Mouse (Mus musculus) midbrain, embryonic 12.5 days (tissue): ENCODE data around the gene Pdcd2l. TPM values are rescaled to one million over a fixed set of nuclear protein-coding genes. Genes with fewer than 3 reads are reported as not detected.

Source experiments
- ATAC-seq: fragments of 200-750 bp; cut with Nextera tagmentation; 2 replicates; pipeline ENCODE4 v1.8.0; 2017; ENCODE audit warnings: low read depth, moderate TSS enrichment, moderate library complexity; ENCODE audit not compliant: low FRiP score
- H3K27ac ChIP-seq: fragments of 300-500 bp; sonication (generic); replicated peaks from 2 replicates; pipeline ENCODE4 v1.5.1; 2016; ENCODE audit warnings: mild to moderate bottlenecking
- H3K27me3 ChIP-seq: fragments of 300-500 bp; sonication (generic); 2 replicates; pipeline ENCODE4 v1.6.1; 2016; ENCODE audit warnings: mild to moderate bottlenecking
- H3K36me3 ChIP-seq: fragments of 300-500 bp; sonication (generic); 2 replicates; pipeline ENCODE4 v1.6.1; 2016
- H3K4me1 ChIP-seq: fragments of 300-500 bp; sonication (generic); 2 replicates; pipeline ENCODE4 v1.6.1; 2016
- H3K4me2 ChIP-seq: fragments of 300-500 bp; sonication (generic); replicated peaks from 2 replicates; pipeline ENCODE4 v1.6.1; 2016; ENCODE audit warnings: mild to moderate bottlenecking, moderate library complexity
- H3K4me3 ChIP-seq: fragments of 300-500 bp; sonication (generic); 2 replicates; pipeline ENCODE4 v1.5.1; 2016; ENCODE audit warnings: mild to moderate bottlenecking
- H3K9ac ChIP-seq: fragments of 300-500 bp; sonication (generic); replicated peaks from 2 replicates; pipeline ENCODE4 v1.6.1; 2016; ENCODE audit warnings: mild to moderate bottlenecking, moderate library complexity
- H3K9me3 ChIP-seq: fragments of 300-500 bp; sonication (generic); 2 replicates; pipeline ENCODE4 v1.6.1; 2016; ENCODE audit warnings: mild to moderate bottlenecking
- WGBS: fragments of 180-500 bp; shearing (Covaris S2); methylation state at CpG from one replicate; pipeline ENCODE4 v1.1.7; 2016; 5-methylcytosine and 5-hydroxymethylcytosine counted together
- polyA plus RNA-seq: library from polyadenylated mRNA; unstranded; fragments of >200 nt; fragmentation: Nextera tagmentation; extraction: Ambion mirVana; gene quantifications from 2 replicates; pipeline ENCODE4 v1.2.1, GENCODE M21; 2016

Gene Pdcd2l
- polyA plus RNA-seq, 1 experiment from 2014 or later = 74.9 TPM

DNA sequence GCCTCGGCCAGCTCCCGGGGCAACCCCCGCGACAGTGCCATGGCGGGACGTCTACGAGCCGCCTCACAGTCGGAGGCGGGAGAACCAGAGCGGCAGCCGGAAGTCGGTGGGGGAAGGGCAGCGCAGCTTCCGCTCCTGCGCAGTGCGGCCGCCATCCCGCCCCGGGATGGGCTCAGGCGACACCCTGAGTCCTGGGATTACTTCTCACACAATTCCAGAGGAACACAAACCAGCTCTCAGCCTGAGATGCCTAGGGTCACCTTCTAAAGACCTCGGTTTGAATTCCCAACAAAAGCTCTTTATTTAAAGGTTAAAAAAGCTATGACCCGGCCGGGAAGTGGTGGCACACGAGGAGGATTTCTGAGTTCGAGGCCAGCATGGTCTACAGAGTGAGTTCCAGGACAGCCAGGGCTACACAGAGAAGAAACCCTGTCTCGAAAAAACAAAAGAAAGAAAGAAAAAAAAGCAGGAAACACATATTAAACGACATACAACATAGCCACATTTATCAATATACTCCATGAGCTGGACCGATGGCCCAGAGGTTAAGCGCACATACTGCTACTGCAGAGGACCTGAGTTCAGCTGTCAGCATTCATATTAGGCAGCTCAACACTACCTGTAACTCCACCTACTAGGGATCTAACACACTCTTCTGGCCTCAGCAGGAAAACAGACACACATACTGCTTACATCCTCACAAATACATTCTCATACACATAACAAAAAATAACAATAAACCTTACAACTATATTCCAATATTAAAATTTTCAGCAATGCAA is 27.8 kb downstream of the Pdcd2l start:
- Histone ChIP-seq H3K27me3 (no peaks in the 10 kb centered on the region), H3K4me2 (peak overlapping the region; percentile 75), H3K4me3 (peak overlapping the region; percentile 91), H3K4me1 (peaks cover 11% of the 10 kb centered on the region), H3K9ac (peak overlapping the region; percentile 96), H3K36me3 (peaks cover 15% of the 10 kb centered on the region), H3K27ac (peak overlapping the region; percentile 89), H3K9me3 (no peaks in the 10 kb centered on the region)
- WGBS = 10% methylated on average over 30 of the region's 30 CpGs
- ATAC-seq = peak; percentile 96

DNA sequence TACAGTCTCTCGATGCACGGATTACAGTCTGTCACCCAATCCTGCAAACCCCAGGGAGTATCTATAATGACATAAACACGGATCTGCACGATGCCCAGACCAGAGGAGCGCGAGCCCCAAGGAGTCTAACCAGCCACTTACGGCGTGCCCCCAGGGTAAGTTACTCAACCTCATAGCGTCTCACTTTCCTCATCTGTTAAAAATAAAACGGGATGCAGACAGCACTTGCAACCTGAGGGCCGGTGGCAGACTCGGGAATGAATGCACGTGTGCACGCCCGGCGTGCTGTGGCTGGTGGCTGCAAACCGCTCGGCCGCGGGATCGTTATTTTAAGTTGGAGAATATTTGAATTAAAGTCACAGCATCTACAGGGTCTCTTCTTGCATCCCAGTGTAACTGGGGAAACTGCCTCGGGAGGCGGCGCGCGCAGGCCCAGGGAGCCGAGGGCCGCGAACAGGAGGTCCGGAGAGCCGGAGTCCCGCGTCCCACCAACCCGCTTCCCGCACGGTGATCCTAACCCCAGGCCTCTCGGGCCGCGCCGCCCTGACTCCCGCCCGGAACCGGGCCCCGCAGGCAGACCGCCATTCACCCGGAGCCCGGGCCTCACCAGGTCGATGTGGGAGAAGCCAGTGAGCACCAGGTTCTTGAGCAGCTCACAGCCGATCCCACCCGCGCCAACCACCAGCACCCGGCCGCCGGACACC is 28.5 kb downstream of the Pdcd2l start:
- no peaks in the 10 kb centered on the region for H3K27me3 ChIP-seq
- peak; percentile 8 for ATAC-seq
- H3K9ac ChIP-seq = peak overlapping the region; percentile 96
- H3K27ac ChIP-seq = peak overlapping the region; percentile 89
- peak overlapping the region; percentile 91 for H3K4me3 ChIP-seq
- peak overlapping the region; percentile 75 for H3K4me2 ChIP-seq
- under 1% methylated on average over 54 of the region's 54 CpGs for WGBS
- H3K9me3 ChIP-seq = no peaks in the 10 kb centered on the region
- peaks cover 11% of the 10 kb centered on the region for H3K4me1 ChIP-seq
- H3K36me3 ChIP-seq = peaks cover 23% of the 10 kb centered on the region

DNA sequence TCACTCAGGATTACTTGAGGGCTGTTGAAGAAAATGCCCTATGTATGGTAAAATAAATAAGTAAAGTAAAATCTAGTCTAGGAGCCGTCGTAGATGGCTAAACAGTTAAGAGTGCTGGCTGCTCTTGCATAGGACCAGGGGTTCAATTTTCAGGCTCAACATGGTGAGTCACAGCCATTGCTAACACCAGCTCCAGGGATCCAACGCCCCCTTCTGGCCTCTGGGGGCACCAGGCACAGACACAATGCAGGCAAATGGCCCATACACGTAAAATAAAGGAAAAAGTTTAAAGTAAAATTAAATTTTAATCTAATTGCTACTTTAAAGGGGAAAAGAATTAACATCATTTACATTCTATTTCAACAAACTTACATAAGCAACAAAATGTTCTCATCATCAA is 29.6 kb downstream of the Pdcd2l start:
- no peak overlapping the region for H3K9ac ChIP-seq
- H3K4me2 ChIP-seq = peak overlapping the region; percentile 30
- H3K27me3 ChIP-seq = no peaks in the 10 kb centered on the region
- H3K36me3 ChIP-seq = peaks cover 33% of the 10 kb centered on the region
- WGBS = 51% methylated on average over 4 of the region's 4 CpGs
- H3K27ac ChIP-seq = no peak overlapping the region
- peaks cover 11% of the 10 kb centered on the region for H3K4me1 ChIP-seq
- no peaks in the 10 kb centered on the region for H3K9me3 ChIP-seq
- H3K4me3 ChIP-seq = 0 out of 2 replicates have a peak overlapping the region, but pooled peaks have one; percentile 9
- no peak for ATAC-seq

DNA sequence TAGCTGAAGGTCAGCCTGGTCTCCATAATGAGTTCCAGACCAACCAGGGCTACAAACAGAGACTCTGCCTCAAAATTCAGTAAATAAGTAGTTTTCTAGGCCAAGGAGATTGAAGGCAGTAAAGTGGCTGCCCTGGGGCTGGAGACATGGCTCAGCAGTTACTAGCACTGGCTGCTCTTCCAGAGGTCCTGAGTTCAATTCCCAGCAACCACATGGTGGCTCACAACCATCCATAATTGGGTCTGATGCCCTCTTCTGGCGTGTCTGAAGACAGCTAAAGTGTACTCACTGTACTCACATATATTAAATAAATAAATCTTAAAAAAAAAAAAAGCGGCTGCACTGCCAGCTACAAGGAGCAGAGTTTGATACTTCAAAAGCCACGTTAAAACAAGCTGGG is 30.5 kb downstream of the Pdcd2l start:
- H3K9me3 ChIP-seq = no peaks in the 10 kb centered on the region
- no peak overlapping the region for H3K27ac ChIP-seq
- no peaks in the 10 kb centered on the region for H3K27me3 ChIP-seq
- WGBS = 93% methylated on average over 3 of the region's 3 CpGs
- H3K4me2 ChIP-seq = no peak overlapping the region
- H3K4me3 ChIP-seq = no peak overlapping the region
- no peak overlapping the region for H3K9ac ChIP-seq
- peaks cover 42% of the 10 kb centered on the region for H3K36me3 ChIP-seq
- no peak for ATAC-seq
- H3K4me1 ChIP-seq = peaks cover 11% of the 10 kb centered on the region

DNA sequence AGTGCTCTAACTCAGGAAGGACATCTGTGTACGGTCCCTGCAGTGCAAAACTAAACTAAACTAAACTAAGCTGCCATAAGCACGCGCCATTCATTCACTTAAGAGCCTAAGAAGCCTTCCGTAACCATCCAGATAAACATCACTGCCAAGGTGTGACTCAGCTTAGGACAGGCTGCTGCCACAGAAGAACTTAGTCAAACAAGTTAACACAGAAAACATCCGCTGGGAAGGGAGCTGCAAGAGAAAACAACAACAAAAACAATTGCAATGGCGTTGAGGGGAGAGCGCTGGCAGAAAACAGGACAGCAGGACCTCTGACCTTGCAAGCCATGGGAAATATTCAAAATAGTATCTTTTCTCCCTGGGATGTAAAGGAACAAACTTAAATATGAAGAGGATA is 31.8 kb downstream of the Pdcd2l start:
- WGBS = 95% methylated on average over 7 of the region's 7 CpGs
- Histone ChIP-seq H3K27me3 (no peaks in the 10 kb centered on the region), H3K4me1 (peaks cover 11% of the 10 kb centered on the region), H3K9me3 (no peaks in the 10 kb centered on the region), H3K9ac (no peak overlapping the region), H3K36me3 (peaks cover 53% of the 10 kb centered on the region), H3K27ac (no peak overlapping the region), H3K4me3 (no peak overlapping the region), H3K4me2 (no peak overlapping the region)
- no peak for ATAC-seq

DNA sequence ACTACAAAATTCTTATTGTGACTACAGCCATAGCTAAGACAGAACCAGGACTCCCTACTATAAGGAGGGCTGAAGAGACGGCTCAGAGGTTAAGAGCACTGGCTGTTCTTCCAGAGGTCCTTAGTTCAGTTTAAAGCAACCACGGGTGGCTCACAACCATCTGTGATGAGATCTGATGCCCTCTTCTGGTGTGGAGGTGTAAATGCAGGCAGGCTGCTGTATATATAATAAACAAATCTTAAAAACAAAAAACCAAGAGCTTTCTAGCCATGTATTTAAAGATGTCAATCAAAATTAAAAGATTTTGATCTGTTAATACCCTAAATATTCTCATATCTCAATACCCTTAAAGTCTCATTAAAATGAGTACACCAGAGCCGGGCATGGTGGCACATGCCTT is 37.3 kb downstream of the Pdcd2l start:
- H3K27ac ChIP-seq = no peak overlapping the region
- H3K9me3 ChIP-seq = no peaks in the 10 kb centered on the region
- H3K36me3 ChIP-seq = peaks cover 94% of the 10 kb centered on the region
- whole genome bisulfite sequencing = 97% methylated on average over 3 of the region's 3 CpGs
- H3K4me1 ChIP-seq = no peaks in the 10 kb centered on the region
- H3K4me2 ChIP-seq = no peak overlapping the region
- no peak overlapping the region for H3K4me3 ChIP-seq
- H3K9ac ChIP-seq = no peak overlapping the region
- no peaks in the 10 kb centered on the region for H3K27me3 ChIP-seq
- no peak for ATAC-seq

DNA sequence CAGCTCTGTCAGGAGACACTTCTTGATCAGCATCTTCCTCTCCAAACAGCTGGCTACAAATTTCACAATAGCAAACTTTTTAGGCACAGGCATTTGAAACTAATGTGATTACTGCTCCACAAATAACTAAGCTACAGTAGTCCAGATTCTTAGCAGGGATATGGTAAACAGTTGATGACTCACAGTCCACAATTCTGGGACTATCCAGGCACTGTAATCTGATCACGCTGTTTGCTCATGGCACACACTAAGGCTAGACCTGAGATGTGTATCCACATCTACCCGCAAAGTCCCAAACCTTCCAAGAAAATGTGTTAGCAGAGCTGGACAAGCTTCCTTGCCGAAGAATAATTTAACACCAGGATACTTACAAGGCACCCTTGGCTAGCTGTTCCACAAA is 38.5 kb downstream of the Pdcd2l start:
- 92% methylated on average over 3 of the region's 3 CpGs for WGBS
- no peaks in the 10 kb centered on the region for H3K27me3 ChIP-seq
- no peak overlapping the region for H3K4me3 ChIP-seq
- no peak overlapping the region for H3K4me2 ChIP-seq
- H3K27ac ChIP-seq = no peak overlapping the region
- H3K9me3 ChIP-seq = no peaks in the 10 kb centered on the region
- peaks cover 96% of the 10 kb centered on the region for H3K36me3 ChIP-seq
- H3K9ac ChIP-seq = no peak overlapping the region
- no peaks in the 10 kb centered on the region for H3K4me1 ChIP-seq
- ATAC-seq = no peak

DNA sequence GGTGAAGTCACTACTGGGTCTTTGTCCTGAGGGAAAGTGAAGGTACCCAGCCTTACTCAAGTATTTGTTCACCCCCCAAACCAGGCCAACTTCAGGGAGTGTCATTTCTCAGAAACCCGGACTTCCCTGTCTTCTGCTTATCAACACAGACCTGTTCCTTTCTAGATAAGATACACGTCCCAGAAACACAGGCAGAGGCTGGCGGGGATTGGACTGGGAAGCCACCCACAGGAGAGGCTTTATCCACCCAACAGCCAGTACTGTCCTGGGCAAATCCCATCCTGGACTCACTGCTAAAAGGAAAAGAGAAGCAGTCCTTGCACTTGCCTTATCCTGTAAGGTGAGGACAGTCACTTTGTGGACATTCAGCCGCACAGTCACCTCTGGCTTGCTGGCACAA is 49.3 kb downstream of the Pdcd2l start:
- Histone ChIP-seq H3K36me3 (peaks cover 95% of the 10 kb centered on the region), H3K4me3 (no peak overlapping the region), H3K9me3 (no peaks in the 10 kb centered on the region), H3K27ac (no peak overlapping the region), H3K4me1 (no peaks in the 10 kb centered on the region), H3K9ac (no peak overlapping the region), H3K4me2 (no peak overlapping the region), H3K27me3 (no peaks in the 10 kb centered on the region)
- 95% methylated on average over 4 of the region's 4 CpGs for WGBS
- no peak for ATAC-seq

DNA sequence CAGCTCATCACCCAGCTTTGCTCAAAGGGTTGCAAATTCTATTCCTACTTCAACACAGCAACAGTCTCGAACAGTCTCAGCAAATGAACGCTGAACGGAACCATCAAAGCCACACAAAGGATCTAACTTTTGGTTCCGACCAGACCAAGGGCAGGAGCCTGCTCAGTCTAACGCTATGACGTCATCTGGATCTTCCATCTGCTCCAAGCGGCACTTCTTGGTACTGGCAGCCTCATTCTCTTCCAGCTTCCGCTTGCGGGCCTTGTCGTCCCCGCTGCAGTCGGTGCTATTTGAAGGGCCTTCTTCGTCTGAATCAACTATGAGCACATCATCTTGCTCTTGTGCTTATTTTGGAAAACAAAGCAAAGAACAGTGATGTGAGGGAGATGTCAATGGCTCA is 55.3 kb downstream of the Pdcd2l start:
- Histone ChIP-seq H3K9me3 (no peaks in the 10 kb centered on the region), H3K4me2 (no peak overlapping the region), H3K27ac (no peak overlapping the region), H3K4me3 (no peak overlapping the region), H3K27me3 (no peaks in the 10 kb centered on the region), H3K4me1 (no peaks in the 10 kb centered on the region), H3K36me3 (peaks cover 60% of the 10 kb centered on the region), H3K9ac (no peak overlapping the region)
- WGBS = 95% methylated on average over 13 of the region's 13 CpGs
- ATAC-seq = no peak

DNA sequence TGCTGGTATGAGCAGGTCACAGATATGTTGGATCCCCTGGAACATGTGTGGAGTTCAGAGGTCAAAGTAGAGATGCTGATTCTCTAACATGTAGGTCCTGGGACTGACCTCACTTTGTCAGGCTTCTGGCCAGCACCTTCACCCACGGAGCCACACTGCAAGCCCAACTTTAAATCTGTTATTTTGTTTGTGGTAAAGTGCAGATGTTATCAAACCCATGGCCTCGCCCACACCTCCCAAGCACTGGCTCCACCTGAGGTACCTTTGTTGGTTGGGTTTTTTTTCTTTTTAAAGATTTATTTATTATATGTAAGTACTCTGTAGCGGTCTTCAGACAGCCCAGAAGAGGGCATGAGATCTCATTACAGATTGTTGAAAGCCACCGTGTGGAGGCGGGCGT is 57.0 kb downstream of the Pdcd2l start:
- no peak overlapping the region for H3K4me3 ChIP-seq
- no peak overlapping the region for H3K27ac ChIP-seq
- no peak overlapping the region for H3K9ac ChIP-seq
- H3K4me2 ChIP-seq = no peak overlapping the region
- no peaks in the 10 kb centered on the region for H3K9me3 ChIP-seq
- 92% methylated on average over 6 of the region's 6 CpGs for WGBS
- no peak for ATAC-seq
- peaks cover 45% of the 10 kb centered on the region for H3K36me3 ChIP-seq
- no peaks in the 10 kb centered on the region for H3K4me1 ChIP-seq
- no peaks in the 10 kb centered on the region for H3K27me3 ChIP-seq
